Mouse (Mus musculus): ENCODE results near the gene Capns1.
"Not testable (repeated sequence)": the region's sequence is repeated elsewhere in the genome, so short reads cannot be mapped to it uniquely, and the experiment has no call there.

DNA sequence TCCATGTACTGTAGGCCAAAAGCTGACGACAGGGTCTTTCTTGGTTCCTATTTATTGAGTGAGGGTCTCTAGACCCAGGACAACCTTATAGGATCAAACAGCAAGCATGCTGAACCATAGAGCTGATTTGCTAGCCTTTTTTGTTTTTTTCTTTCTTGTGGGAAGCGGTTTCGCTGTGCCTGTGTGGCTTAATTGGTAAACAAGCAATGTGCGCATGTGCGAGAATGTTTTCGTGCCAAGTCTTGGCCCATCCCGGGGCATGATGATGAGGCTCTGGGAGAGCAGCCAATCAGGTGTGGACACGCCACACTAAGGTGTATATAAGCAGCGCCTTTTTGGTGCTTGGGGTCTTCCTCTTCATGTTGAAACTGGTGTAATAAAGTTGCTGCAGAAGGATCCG is 16.7 kb downstream of the Capns1 start:
- not testable (repeated sequence) for TF ChIP-seq CTCF (IDR thresholded peaks at IDR 0.05; ENCODE audit: low read depth); EP300 (optimal IDR thresholded peaks at IDR 0.05)

Data from stomach, postnatal 0 days (tissue).